Mouse (Mus musculus) midbrain, embryonic 16.5 days (tissue): ENCODE measurements at regions not wholly inside any gene's neighbourhood (a gene's known extent, or its start where the extent isn't known, plus 50 kb on each side); places are given as distances from the start of the nearest gene placed in this dataset.

Experiments used
- ATAC-seq: fragments of 200-750 bp; cut with Nextera tagmentation; 2 replicates; pipeline ENCODE4 v1.8.0; 2017; ENCODE audit warnings: moderate TSS enrichment
- H3K27ac ChIP-seq: fragments of 300-500 bp; sonication (generic); 2 replicates; pipeline ENCODE4 v1.5.1; 2014; ENCODE audit warnings: mild to moderate bottlenecking, low read length, mixed read lengths
- H3K27me3 ChIP-seq: fragments of 300-500 bp; sonication (generic); 2 replicates; pipeline ENCODE4 v1.6.1; 2014; ENCODE audit warnings: low read depth, low read length, mixed read lengths; ENCODE audit not compliant: control insufficient read depth, insufficient read depth
- H3K36me3 ChIP-seq: fragments of 300-500 bp; sonication (generic); 2 replicates; pipeline ENCODE4 v1.6.1; 2014; ENCODE audit warnings: mild to moderate bottlenecking, low read length, moderate library complexity, mixed read lengths; ENCODE audit not compliant: control insufficient read depth, insufficient read depth
- H3K4me1 ChIP-seq: fragments of 300-500 bp; sonication (generic); 2 replicates; pipeline ENCODE4 v1.6.1; 2014; ENCODE audit warnings: mild to moderate bottlenecking, low read length, mixed read lengths; ENCODE audit not compliant: control insufficient read depth, insufficient read depth
- H3K4me2 ChIP-seq: fragments of 300-500 bp; sonication (generic); 2 replicates; pipeline ENCODE4 v1.6.1; 2014; ENCODE audit warnings: mild to moderate bottlenecking, low read length, mixed read lengths
- H3K4me3 ChIP-seq: fragments of 300-500 bp; sonication (generic); 2 replicates; pipeline ENCODE4 v1.5.1; 2014; ENCODE audit warnings: low read depth, mild to moderate bottlenecking, low read length, moderate library complexity, mixed read lengths
- H3K9ac ChIP-seq: fragments of 300-500 bp; sonication (generic); 2 replicates; pipeline ENCODE4 v1.6.1; 2014; ENCODE audit warnings: low read depth, low read length, mixed read lengths
- H3K9me3 ChIP-seq: fragments of 300-500 bp; sonication (generic); replicated peaks from 2 replicates; pipeline ENCODE4 v1.6.1; 2014; ENCODE audit warnings: mild to moderate bottlenecking, low read length, mixed read lengths; ENCODE audit not compliant: control insufficient read depth, poor library complexity, severe bottlenecking
- WGBS: fragments of 180-500 bp; shearing (Covaris S2); extraction: QIAGEN DNeasy Blood & Tissue Kit; methylation state at CpG from one replicate; pipeline ENCODE4 v1.1.7; 2014; 5-methylcytosine and 5-hydroxymethylcytosine counted together

DNA sequence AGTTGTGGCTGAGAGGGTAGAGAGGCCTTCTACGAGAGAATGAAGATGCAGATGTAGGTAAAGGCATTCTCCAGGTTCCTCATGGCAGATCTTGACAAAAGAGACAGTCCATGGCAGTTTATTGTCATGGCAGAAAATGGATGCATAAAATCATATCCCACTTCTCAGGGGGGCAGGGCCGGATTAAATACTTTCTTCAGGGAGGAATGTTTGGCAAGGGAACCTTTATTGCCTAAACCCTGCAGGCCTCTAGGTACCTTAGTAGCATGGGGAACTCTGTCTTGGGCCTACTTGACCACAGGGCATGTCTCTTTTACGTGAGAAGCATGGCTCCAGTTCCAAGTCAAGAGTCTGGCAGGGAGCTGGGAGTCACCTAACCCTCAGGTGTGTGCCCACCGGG lies 74.4 kb upstream of the Eef1e1 start:
- Histone ChIP-seq H3K4me2 (no peak overlapping the region), H3K4me1 (no peaks in the 10 kb centered on the region), H3K36me3 (no peaks in the 10 kb centered on the region), H3K9ac (no peak overlapping the region), H3K4me3 (no peak overlapping the region), H3K27me3 (no peaks in the 10 kb centered on the region), H3K27ac (no peak overlapping the region), H3K9me3 (no peaks in the 10 kb centered on the region)
- ATAC-seq, result no peak
- 89% methylated on average over 4 of the region's 4 CpGs for WGBS

DNA sequence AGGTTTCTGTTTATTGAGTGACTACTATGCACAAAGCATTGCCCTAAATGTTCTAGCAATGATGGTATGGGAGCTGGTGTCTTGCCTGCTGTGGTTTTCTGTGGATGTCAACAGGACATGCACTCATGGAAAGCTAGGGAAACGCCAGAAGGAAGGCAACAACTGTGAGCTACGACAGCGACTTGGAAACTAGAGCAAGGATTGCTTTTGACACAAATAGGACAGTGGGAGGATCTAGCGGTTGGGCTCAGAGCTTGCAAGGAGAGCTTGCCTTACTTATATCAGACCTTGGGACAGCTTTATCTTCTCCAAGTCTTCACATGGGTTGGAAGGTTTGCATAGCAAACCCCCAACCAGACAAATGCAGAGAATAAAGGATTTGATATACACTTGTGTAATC lies 66.6 kb upstream of the Eef1e1 start:
- no peak overlapping the region for H3K27ac ChIP-seq
- H3K9ac ChIP-seq, result no peak overlapping the region
- H3K27me3 ChIP-seq, result no peaks in the 10 kb centered on the region
- no peak overlapping the region for H3K4me3 ChIP-seq
- ATAC-seq, result no peak
- no peak overlapping the region for H3K4me2 ChIP-seq
- no peaks in the 10 kb centered on the region for H3K9me3 ChIP-seq
- WGBS, result 86% methylated on average over 4 of the region's 4 CpGs
- no peaks in the 10 kb centered on the region for H3K4me1 ChIP-seq
- H3K36me3 ChIP-seq, result no peaks in the 10 kb centered on the region

DNA sequence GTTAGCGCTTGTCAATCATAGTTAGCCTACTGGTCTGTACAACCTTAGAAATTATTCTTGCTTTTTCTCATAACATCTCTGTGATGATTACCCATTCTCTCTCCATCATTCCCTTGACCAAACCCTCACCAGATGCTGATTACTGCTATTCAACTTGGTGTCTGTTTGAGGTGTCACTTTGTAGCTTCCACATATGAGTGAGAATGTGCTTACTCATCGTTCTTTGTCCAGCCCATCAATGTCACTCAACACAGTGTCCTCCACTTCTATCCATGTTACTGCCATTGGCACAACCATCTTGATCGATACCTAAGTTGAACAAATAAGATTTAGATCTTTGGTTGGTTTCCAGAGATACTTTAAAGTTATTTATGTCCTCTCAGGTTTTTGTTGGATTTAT lies 62.3 kb upstream of the Eef1e1 start:
- Histone ChIP-seq H3K4me1 (no peaks in the 10 kb centered on the region), H3K9me3 (no peaks in the 10 kb centered on the region), H3K27me3 (no peaks in the 10 kb centered on the region), H3K4me3 (no peak overlapping the region), H3K9ac (no peak overlapping the region), H3K27ac (no peak overlapping the region), H3K36me3 (no peaks in the 10 kb centered on the region), H3K4me2 (no peak overlapping the region)
- WGBS, result 97% methylated on average over 3 of the region's 3 CpGs
- ATAC-seq, result no peak

DNA sequence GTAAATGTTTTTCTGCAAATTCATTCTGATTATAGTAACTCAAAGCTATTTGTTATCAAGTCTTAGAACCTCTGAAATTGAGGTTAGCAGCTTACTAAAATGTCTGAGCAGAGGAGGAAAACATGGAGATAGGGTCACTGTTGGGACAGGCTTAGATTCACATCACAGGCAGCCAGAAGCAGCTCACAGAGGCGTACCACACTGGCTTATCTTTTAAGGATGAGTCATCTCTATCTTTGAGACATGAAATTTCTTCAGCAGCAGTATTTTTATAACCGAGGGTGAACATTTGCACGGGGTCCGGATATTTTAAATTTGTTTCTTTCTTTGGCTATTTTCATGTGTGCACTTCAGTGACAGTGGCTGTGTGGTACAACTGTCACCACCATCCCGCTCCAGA lies 56.0 kb upstream of the Eef1e1 start:
- no peaks in the 10 kb centered on the region for H3K36me3 ChIP-seq
- no peak overlapping the region for H3K27ac ChIP-seq
- no peak for ATAC-seq
- WGBS, result 93% methylated on average over 5 of the region's 5 CpGs
- no peak overlapping the region for H3K9ac ChIP-seq
- H3K4me3 ChIP-seq, result no peak overlapping the region
- H3K27me3 ChIP-seq, result no peaks in the 10 kb centered on the region
- H3K9me3 ChIP-seq, result no peaks in the 10 kb centered on the region
- H3K4me2 ChIP-seq, result no peak overlapping the region
- H3K4me1 ChIP-seq, result no peaks in the 10 kb centered on the region
